Mouse (Mus musculus) limb, embryonic 13.5 days (tissue): Measurements from ENCODE around the gene Htr6. TPM values are rescaled to one million over a fixed set of nuclear protein-coding genes. Genes with fewer than 3 reads are reported as not detected.

Experiments
- ATAC-seq: fragments of 200-750 bp; cut with Nextera tagmentation; 2 replicates; pipeline ENCODE4 v1.8.0; 2017; ENCODE audit warnings: low read depth, moderate number of reproducible peaks, moderate TSS enrichment; ENCODE audit not compliant: low FRiP score
- H3K27ac ChIP-seq: fragments of 300-500 bp; sonication (generic); 2 replicates; pipeline ENCODE4 v1.5.1; 2015; ENCODE audit warnings: inconsistent platforms, mild to moderate bottlenecking, moderate library complexity
- H3K27me3 ChIP-seq: fragments of 300-500 bp; sonication (generic); 2 replicates; pipeline ENCODE4 v1.6.1; 2015; ENCODE audit warnings: mild to moderate bottlenecking, inconsistent platforms
- H3K36me3 ChIP-seq: fragments of 300-500 bp; sonication (generic); 2 replicates; pipeline ENCODE4 v1.6.1; 2015; ENCODE audit warnings: inconsistent platforms, mild to moderate bottlenecking, moderate library complexity
- H3K4me1 ChIP-seq: fragments of 300-500 bp; sonication (generic); 2 replicates; pipeline ENCODE4 v1.6.1; 2015; ENCODE audit warnings: inconsistent platforms
- H3K4me2 ChIP-seq: fragments of 300-500 bp; sonication (generic); replicated peaks from 2 replicates; pipeline ENCODE4 v1.6.1; 2015; ENCODE audit warnings: inconsistent platforms, mild to moderate bottlenecking, moderate library complexity
- H3K4me3 ChIP-seq: fragments of 300-500 bp; sonication (generic); 2 replicates; pipeline ENCODE4 v1.5.1; 2015; ENCODE audit warnings: moderate library complexity, mild to moderate bottlenecking, inconsistent platforms
- H3K9ac ChIP-seq: fragments of 300-500 bp; sonication (generic); 2 replicates; pipeline ENCODE4 v1.6.1; 2015; ENCODE audit warnings: mild to moderate bottlenecking, inconsistent platforms
- H3K9me3 ChIP-seq: fragments of 300-500 bp; sonication (generic); 2 replicates; pipeline ENCODE4 v1.6.1; 2016; ENCODE audit warnings: inconsistent platforms
- WGBS: fragments of 180-500 bp; shearing (Covaris S2); methylation state at CpG from one replicate; pipeline ENCODE4 v1.1.7; 2015; 5-methylcytosine and 5-hydroxymethylcytosine counted together
- polyA plus RNA-seq: library from polyadenylated mRNA; unstranded; fragments of >200 nt; fragmentation: Nextera tagmentation; extraction: Ambion mirVana; gene quantifications from 2 replicates; pipeline ENCODE4 v1.2.1, GENCODE M21; 2015

Htr6 gene
- polyA plus RNA-seq, 1 experiment from 2014 or later, result 0.34 TPM

GRCm38 (mm10) chr4:139085337-139085736 lies 10.0 kb upstream of the Htr6 start:
- 74% methylated on average over 11 of the region's 11 CpGs for WGBS
- ATAC-seq, result no peak
- no peak overlapping the region for H3K4me2 ChIP-seq
- peaks cover 35% of the 10 kb centered on the region for H3K36me3 ChIP-seq
- peaks cover 11% of the 10 kb centered on the region; the same call in 1 of the 2 replicates for H3K27me3 ChIP-seq
- H3K4me1 ChIP-seq, result peaks cover 48% of the 10 kb centered on the region
- no peak overlapping the region for H3K27ac ChIP-seq
- no peaks in the 10 kb centered on the region for H3K9me3 ChIP-seq
- H3K4me3 ChIP-seq, result no peak overlapping the region
- H3K9ac ChIP-seq, result 0 out of 2 replicates have a peak overlapping the region, but pooled peaks have one; percentile 2

GRCm38 (mm10) chr4:139082790-139083564 lies 7.6 kb upstream of the Htr6 start:
- no peaks in the 10 kb centered on the region for H3K9me3 ChIP-seq
- H3K9ac ChIP-seq, result peak overlapping the region; percentile 50; the same call in 1 of the 2 replicates
- peaks cover 30% of the 10 kb centered on the region for H3K36me3 ChIP-seq
- H3K4me3 ChIP-seq, result no peak overlapping the region
- peaks cover 11% of the 10 kb centered on the region; the same call in 1 of the 2 replicates for H3K27me3 ChIP-seq
- ATAC-seq, result no peak
- H3K4me2 ChIP-seq, result peak overlapping the region; percentile 30; the same call in 1 of the 2 replicates
- no peak overlapping the region; the same call in 1 of the 2 replicates for H3K27ac ChIP-seq
- 41% methylated on average over 12 of the region's 12 CpGs for WGBS
- peaks cover 31% of the 10 kb centered on the region for H3K4me1 ChIP-seq

DNA sequence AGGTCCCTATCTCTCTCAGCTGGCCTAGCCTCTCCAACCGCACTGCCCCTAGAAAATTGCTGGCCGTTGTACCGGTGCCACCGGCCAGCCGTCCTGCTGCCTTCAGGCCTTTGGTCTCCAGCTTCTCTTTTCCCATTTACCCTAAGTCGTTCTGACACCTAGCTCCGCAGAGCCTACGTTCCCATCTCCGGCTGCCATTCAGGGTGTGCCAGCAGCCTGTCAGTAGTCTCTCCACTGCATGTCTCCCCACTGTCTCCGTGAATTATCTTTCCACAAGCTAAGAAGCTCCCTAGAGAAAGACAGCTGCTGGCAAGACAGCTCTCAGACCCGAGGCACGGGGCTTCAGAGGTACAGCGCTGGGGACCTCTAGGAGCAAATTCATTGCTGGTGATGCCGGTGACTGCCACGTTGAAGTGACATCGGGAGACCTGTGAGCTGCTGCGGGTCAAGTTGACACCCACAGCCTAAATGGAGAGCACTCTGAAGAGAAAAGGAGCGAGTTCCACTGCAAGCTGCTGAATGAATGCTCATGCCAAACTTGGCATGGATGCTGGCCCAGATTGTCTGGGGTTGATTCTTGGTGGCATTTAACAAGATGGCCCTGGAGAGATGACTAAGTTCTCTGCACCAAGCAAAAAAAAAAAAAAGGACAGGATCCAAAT lies 6.0 kb upstream of the Htr6 start:
- no peaks in the 10 kb centered on the region for H3K9me3 ChIP-seq
- H3K27ac ChIP-seq, result no peak overlapping the region
- 76% methylated on average over 18 of the region's 18 CpGs for WGBS
- ATAC-seq, result no peak
- no peak overlapping the region for H3K4me2 ChIP-seq
- H3K4me3 ChIP-seq, result no peak overlapping the region
- peaks cover 25% of the 10 kb centered on the region for H3K27me3 ChIP-seq
- no peak overlapping the region for H3K9ac ChIP-seq
- H3K36me3 ChIP-seq, result peaks cover 30% of the 10 kb centered on the region
- H3K4me1 ChIP-seq, result peaks cover 22% of the 10 kb centered on the region

DNA sequence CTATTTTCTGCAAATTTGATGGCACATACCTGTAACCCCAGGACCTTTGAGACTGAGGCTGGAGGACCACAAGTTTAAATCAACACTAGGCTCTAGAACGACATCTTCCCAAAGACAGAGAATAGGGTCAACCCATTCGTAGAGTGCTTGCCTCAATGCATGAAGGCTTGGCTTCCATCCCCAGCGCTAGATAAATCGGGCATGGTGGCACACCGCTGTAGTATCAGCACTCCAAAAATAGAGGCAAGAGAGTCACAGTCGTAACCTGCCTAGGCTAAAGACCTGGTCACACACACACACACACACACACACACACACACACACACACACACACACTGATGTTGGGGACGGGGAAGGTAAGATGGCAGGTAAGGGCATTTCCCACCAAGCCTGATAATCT lies 4.9 kb upstream of the Htr6 start:
- 90% methylated on average over 7 of the region's 7 CpGs for WGBS
- Histone ChIP-seq H3K4me2 (no peak overlapping the region), H3K9me3 (no peaks in the 10 kb centered on the region), H3K4me3 (no peak overlapping the region), H3K4me1 (peaks cover 22% of the 10 kb centered on the region), H3K9ac (no peak overlapping the region), H3K27me3 (peaks cover 34% of the 10 kb centered on the region), H3K36me3 (peaks cover 28% of the 10 kb centered on the region), H3K27ac (no peak overlapping the region)
- no peak for ATAC-seq

- no peak overlapping the region for H3K9ac ChIP-seq
- WGBS, result 72% methylated on average over 11 of the region's 11 CpGs
- H3K27me3 ChIP-seq, result peaks cover 34% of the 10 kb centered on the region
- no peak overlapping the region for H3K4me2 ChIP-seq
- no peak overlapping the region for H3K4me3 ChIP-seq
- no peak overlapping the region for H3K27ac ChIP-seq
- no peak for ATAC-seq
- H3K4me1 ChIP-seq, result peaks cover 29% of the 10 kb centered on the region
- H3K36me3 ChIP-seq, result peaks cover 20% of the 10 kb centered on the region
- H3K9me3 ChIP-seq, result no peaks in the 10 kb centered on the region
Observed at GRCm38 (mm10) chr4:139079439-139079838, 4.1 kb upstream of the Htr6 start.

- H3K36me3 ChIP-seq, result peaks cover 17% of the 10 kb centered on the region; the same call in 1 of the 2 replicates
- H3K27me3 ChIP-seq, result peaks cover 40% of the 10 kb centered on the region
- H3K4me2 ChIP-seq, result no peak overlapping the region
- H3K27ac ChIP-seq, result no peak overlapping the region
- no peak overlapping the region for H3K4me3 ChIP-seq
- no peak for ATAC-seq
- 15% methylated on average over 4 of the region's 4 CpGs for WGBS
- H3K9ac ChIP-seq, result no peak overlapping the region
- peaks cover 32% of the 10 kb centered on the region for H3K4me1 ChIP-seq
- no peaks in the 10 kb centered on the region for H3K9me3 ChIP-seq
Observed at GRCm38 (mm10) chr4:139078726-139079125, 3.4 kb upstream of the Htr6 start.

GRCm38 (mm10) chr4:139078313-139078712 lies 2.9 kb upstream of the Htr6 start:
- Histone ChIP-seq H3K4me1 (peaks cover 28% of the 10 kb centered on the region), H3K9me3 (no peaks in the 10 kb centered on the region), H3K27ac (no peak overlapping the region), H3K36me3 (peaks cover 14% of the 10 kb centered on the region; the same call in 1 of the 2 replicates), H3K4me2 (no peak overlapping the region), H3K9ac (no peak overlapping the region), H3K4me3 (no peak overlapping the region), H3K27me3 (peaks cover 44% of the 10 kb centered on the region)
- WGBS, result 24% methylated on average over 2 of the region's 2 CpGs
- ATAC-seq, result no peak

DNA sequence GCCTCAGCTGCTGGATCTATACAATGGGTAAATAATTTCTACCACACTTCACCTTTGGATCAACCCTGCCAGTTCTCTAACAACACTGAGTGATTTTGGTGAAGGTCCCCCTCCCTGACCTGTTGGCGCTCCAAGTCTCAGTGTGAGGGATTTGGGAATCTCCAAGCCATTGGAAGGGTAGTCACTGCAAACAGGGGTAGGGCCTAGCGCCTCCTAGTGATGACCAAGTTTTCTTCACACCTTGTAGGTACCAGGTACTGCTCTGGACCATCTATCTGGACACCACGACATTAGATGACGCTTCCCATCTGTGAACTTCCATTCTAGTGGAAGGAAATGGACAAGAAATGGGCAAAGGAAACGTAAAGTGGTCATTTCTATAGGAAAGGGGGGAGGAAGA lies 545 bp upstream of the Htr6 start:
- H3K4me3 ChIP-seq, result peak overlapping the region; percentile 67
- WGBS, result 15% methylated on average over 5 of the region's 5 CpGs

DNA sequence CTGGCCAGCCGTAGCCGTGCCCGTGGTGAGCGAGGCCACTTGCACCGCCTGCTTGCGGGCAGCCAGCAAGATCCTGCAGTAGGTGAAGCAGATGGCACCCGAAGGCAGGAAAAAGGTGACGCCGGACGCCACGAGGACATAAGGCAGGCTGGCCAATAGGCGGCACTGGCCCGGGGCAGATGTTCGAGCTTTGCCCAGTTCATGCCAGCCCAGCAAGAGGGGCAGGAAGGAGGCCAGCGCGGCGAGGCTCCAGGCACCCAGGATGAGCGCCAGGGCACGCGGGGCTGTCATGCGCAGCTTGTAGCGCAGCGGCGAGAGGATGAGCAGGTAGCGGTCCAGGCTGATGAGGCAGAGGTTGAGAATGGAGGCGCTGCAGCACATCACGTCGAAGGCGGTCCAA lies 1.3 kb downstream of the Htr6 start:
- ATAC-seq, result no peak
- Histone ChIP-seq H3K4me3 (peak overlapping the region; percentile 67), H3K4me2 (peak overlapping the region; percentile 94), H3K36me3 (no peaks in the 10 kb centered on the region), H3K27me3 (peaks cover 87% of the 10 kb centered on the region), H3K27ac (no peak overlapping the region), H3K9ac (peak overlapping the region; percentile 66; the same call in 1 of the 2 replicates), H3K9me3 (no peaks in the 10 kb centered on the region), H3K4me1 (peaks cover 16% of the 10 kb centered on the region)
- 16% methylated on average over 29 of the region's 29 CpGs for WGBS

More for the DNA sequence above, 545 bp upstream of the Htr6 start:
- no peak overlapping the region for H3K27ac ChIP-seq
- H3K27me3 ChIP-seq, result peaks cover 68% of the 10 kb centered on the region
- peaks cover 18% of the 10 kb centered on the region for H3K4me1 ChIP-seq
- no peaks in the 10 kb centered on the region for H3K9me3 ChIP-seq
- H3K36me3 ChIP-seq, result no peaks in the 10 kb centered on the region
- no peak overlapping the region for H3K9ac ChIP-seq
- no peak for ATAC-seq
- H3K4me2 ChIP-seq, result peak overlapping the region; percentile 94

DNA sequence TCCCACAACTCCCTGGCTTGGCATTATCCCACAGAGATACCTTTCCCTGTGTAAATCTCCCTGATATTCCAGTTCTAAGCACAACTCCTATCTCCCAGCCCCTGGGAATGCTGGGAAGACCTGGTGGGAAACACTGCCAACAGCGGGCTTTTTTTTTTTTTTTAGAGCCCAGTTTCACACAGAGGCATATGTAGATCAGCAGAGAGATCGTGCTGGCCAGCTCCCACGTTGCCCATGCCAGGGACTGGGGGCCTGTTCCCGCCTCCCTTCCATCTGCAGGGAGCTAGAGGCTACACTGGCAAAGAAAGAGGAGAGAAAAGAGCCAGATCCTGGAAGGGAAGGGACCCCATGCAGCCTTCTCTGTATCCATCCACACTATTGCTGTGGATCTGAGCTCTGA lies 7.1 kb downstream of the Htr6 start:
- no peak overlapping the region for H3K4me2 ChIP-seq
- no peaks in the 10 kb centered on the region for H3K36me3 ChIP-seq
- no peak overlapping the region for H3K27ac ChIP-seq
- WGBS, result 31% methylated on average over 4 of the region's 4 CpGs
- no peaks in the 10 kb centered on the region for H3K4me1 ChIP-seq
- no peak for ATAC-seq
- H3K9me3 ChIP-seq, result no peaks in the 10 kb centered on the region
- H3K27me3 ChIP-seq, result peaks cover 55% of the 10 kb centered on the region
- H3K9ac ChIP-seq, result no peak overlapping the region
- H3K4me3 ChIP-seq, result no peak overlapping the region

GRCm38 (mm10) chr4:139064831-139065230 lies 10.5 kb downstream of the Htr6 start:
- WGBS, result 91% methylated on average over 5 of the region's 5 CpGs
- H3K4me1 ChIP-seq, result no peaks in the 10 kb centered on the region
- no peak overlapping the region for H3K4me3 ChIP-seq
- no peak overlapping the region for H3K27ac ChIP-seq
- ATAC-seq, result no peak
- H3K4me2 ChIP-seq, result no peak overlapping the region
- peaks cover 21% of the 10 kb centered on the region for H3K27me3 ChIP-seq
- H3K9me3 ChIP-seq, result no peaks in the 10 kb centered on the region
- no peaks in the 10 kb centered on the region for H3K36me3 ChIP-seq
- H3K9ac ChIP-seq, result no peak overlapping the region

DNA sequence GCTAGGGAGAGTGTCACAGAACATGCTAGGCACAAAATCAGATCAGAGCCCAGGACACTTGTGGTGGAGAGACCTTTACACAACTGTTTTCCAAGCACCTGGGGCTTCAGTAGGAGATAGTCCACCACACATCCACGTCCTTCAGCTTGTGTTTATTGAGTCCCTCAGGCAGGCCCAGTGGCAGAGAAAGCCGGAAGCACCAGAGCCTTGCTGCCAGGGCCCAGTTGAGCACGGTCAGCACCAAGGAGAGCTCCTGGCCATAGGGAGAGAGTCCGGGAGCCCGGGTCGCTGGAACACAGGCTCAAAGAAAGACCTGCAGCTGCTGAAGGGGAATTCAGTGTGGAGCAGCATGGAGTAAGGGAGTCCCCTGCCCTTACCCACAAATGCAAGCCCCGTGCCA lies 15.8 kb downstream of the Htr6 start:
- WGBS, result 5% methylated on average over 7 of the region's 7 CpGs
- no peak overlapping the region for H3K9ac ChIP-seq
- H3K9me3 ChIP-seq, result no peaks in the 10 kb centered on the region
- 0 out of 2 replicates have a peak, but pooled peaks cover 5% of the 10 kb centered on the region for H3K27me3 ChIP-seq
- no peak overlapping the region for H3K4me2 ChIP-seq
- H3K4me3 ChIP-seq, result no peak overlapping the region
- no peaks in the 10 kb centered on the region for H3K36me3 ChIP-seq
- no peak overlapping the region for H3K27ac ChIP-seq
- no peaks in the 10 kb centered on the region for H3K4me1 ChIP-seq
- no peak for ATAC-seq
